Mouse (Mus musculus): ENCODE measurements around the gene Fam189a1. TPM values are rescaled to one million over a fixed set of nuclear protein-coding genes. Genes with fewer than 3 reads are reported as not detected.

The Fam189a1 gene
- total and polyA plus RNA-seq, 3 experiments: not detected

DNA sequence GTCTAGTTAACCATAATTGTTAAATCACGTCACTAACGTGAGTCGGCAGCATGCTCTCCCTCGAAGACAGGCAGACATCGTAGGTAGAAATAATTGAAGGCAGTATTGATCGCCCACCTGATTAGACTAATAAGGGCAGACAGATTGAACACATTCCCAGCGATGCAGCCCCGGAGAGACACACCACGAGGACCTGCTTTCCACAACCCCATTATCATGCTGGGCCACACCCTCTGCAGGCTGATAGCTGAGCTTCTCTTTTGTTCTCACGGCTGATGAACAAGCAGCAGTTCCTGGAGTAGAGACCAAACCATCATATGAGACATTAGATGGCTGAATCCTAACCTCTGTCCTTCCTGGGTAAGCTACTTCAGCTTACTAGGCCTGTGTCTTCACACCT is 46.3 kb upstream of the Fam189a1 start:
- Histone ChIP-seq H3K4me1 (ENCODE audit: control insufficient read depth in 1 of 2, insufficient read depth in 2 of 2, low read length in 2 of 2) (no peaks in the 10 kb centered on the region), H3K4me3 (ENCODE audit: control insufficient read depth in 1 of 2, insufficient read depth in 1 of 2, low read depth in 2 of 2, low read length in 2 of 2) (no peak overlapping the region), H3K27ac (ENCODE audit: control insufficient read depth, low read depth, low read length) (no peak overlapping the region), H3K36me3 (ENCODE audit: control insufficient read depth in 1 of 2, insufficient read depth in 2 of 2, low read length in 2 of 2) (no peaks in the 10 kb centered on the region), H3K9me3 (replicated peaks; ENCODE audit: insufficient read depth, low read length) (no peaks in the 10 kb centered on the region), H3K27me3 (ENCODE audit: control insufficient read depth in 1 of 2, insufficient read depth in 2 of 2, low read length in 2 of 2) (no peaks in the 10 kb centered on the region), H3K79me2 (ENCODE audit: control insufficient read depth, insufficient read depth, low read length, poor library complexity) (no peaks in the 10 kb centered on the region), H3K9ac (ENCODE audit: control insufficient read depth, low read depth, low read length, poor library complexity, severe bottlenecking) (no peak overlapping the region)
- TF ChIP-seq SMC3 (IDR thresholded peaks at IDR 0.05; ENCODE audit: low read depth, low read length): no peak
- no peak for TF ChIP-seq JUND (IDR thresholded peaks at IDR 0.05; ENCODE audit: low read depth, low read length)
- TF ChIP-seq NRF1 (IDR thresholded peaks at IDR 0.05; ENCODE audit: insufficient read depth, low read depth, low read length, poor library complexity, severe bottlenecking): no peak
- TF ChIP-seq TBP (IDR thresholded peaks at IDR 0.05; ENCODE audit: low read depth, low read length): no peak
- TF ChIP-seq TAL1 (IDR thresholded peaks at IDR 0.05; ENCODE audit: low read length): no peak
- TF ChIP-seq POLR2A (IDR thresholded peaks at IDR 0.05; ENCODE audit: control insufficient read depth in 1 of 2, insufficient read depth in 1 of 2, low read depth in 1 of 2, low read length in 2 of 2, poor library complexity in 1 of 2): no peak
- TF ChIP-seq MEF2A (IDR thresholded peaks at IDR 0.05; ENCODE audit: extremely low read depth, insufficient replicate concordance, low read depth, low read length, poor library complexity, severe bottlenecking): no peak
- TF ChIP-seq ETS1 (IDR thresholded peaks at IDR 0.05; ENCODE audit: low read depth, low read length): no peak
- no peak for DNase-seq (ENCODE audit: low read depth, low spot score)

DNA sequence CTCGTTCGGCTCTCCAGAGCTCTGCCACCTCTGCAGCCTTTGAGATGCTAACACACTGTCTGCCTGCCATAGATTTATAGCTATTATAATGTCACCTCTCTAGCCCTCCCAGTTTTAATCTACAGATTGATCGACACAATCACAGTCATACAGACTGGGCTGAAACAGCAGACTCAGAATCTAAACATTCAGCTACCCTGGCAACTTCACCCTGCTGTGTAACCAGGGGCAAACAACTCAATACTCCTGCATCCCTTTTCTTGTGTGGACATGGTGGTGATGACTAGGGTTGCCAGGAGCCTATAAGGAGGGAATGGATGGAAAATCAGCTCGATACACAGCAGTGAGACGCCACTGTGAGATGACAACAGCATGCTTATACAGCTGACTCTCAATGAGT is 24.3 kb upstream of the Fam189a1 start:
- H3K27ac ChIP-seq (ENCODE audit: control insufficient read depth, low read depth, low read length): no peak overlapping the region
- H3K9me3 ChIP-seq (replicated peaks; ENCODE audit: insufficient read depth, low read length): no peaks in the 10 kb centered on the region
- no peaks in the 10 kb centered on the region for H3K79me2 ChIP-seq (ENCODE audit: control insufficient read depth, insufficient read depth, low read length, poor library complexity)
- H3K4me3 ChIP-seq (ENCODE audit: control insufficient read depth in 1 of 2, insufficient read depth in 1 of 2, low read depth in 2 of 2, low read length in 2 of 2): no peak overlapping the region
- no peak for DNase-seq (ENCODE audit: low read depth, low spot score)
- no peaks in the 10 kb centered on the region for H3K4me1 ChIP-seq (ENCODE audit: control insufficient read depth in 1 of 2, insufficient read depth in 2 of 2, low read length in 2 of 2)
- H3K9ac ChIP-seq (ENCODE audit: control insufficient read depth, low read depth, low read length, poor library complexity, severe bottlenecking): no peak overlapping the region
- H3K36me3 ChIP-seq (ENCODE audit: control insufficient read depth in 1 of 2, insufficient read depth in 2 of 2, low read length in 2 of 2): no peaks in the 10 kb centered on the region
- no peak for TF ChIP-seq MAX (IDR thresholded peaks at IDR 0.05; ENCODE audit: low read length)
- TF ChIP-seq NRF1 (IDR thresholded peaks at IDR 0.05; ENCODE audit: insufficient read depth, low read depth, low read length, poor library complexity, severe bottlenecking): no peak
- TF ChIP-seq SMC3 (IDR thresholded peaks at IDR 0.05; ENCODE audit: low read depth, low read length): no peak
- TF ChIP-seq E2F4 (IDR thresholded peaks at IDR 0.05; ENCODE audit: borderline replicate concordance, low read depth, low read length): no peak
- TF ChIP-seq MAFK (IDR thresholded peaks at IDR 0.05; ENCODE audit: borderline replicate concordance, low read depth, low read length): no peak
- TF ChIP-seq NELFE (IDR thresholded peaks at IDR 0.05; ENCODE audit: low read depth, low read length): no peak
- TF ChIP-seq POLR2AphosphoS2 (IDR thresholded peaks at IDR 0.05; ENCODE audit: low read length): no peak
- H3K27me3 ChIP-seq (ENCODE audit: control insufficient read depth in 1 of 2, insufficient read depth in 2 of 2, low read length in 2 of 2): no peaks in the 10 kb centered on the region

DNA sequence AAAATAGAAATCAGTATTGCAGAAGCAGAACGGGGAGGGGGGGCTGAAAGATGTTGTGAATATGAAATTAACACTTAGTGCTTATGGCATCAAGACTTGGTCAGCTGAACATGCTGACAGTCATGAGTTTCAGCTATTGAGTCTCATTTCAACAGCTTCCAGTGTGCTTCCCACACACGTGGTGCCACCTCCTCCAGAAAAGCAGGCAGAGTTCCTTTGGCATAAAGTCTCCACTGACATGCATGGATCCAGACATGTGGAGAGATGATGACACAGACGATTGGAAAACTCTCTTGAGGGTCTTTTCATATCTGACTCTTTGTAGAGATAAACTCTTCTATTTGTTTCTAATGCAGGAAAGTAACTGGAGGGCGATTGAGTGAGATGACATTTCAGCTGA is 14.4 kb upstream of the Fam189a1 start:
- Histone ChIP-seq H3K27me3 (ENCODE audit: control insufficient read depth in 1 of 2, insufficient read depth in 2 of 2, low read length in 2 of 2) (no peaks in the 10 kb centered on the region), H3K9ac (ENCODE audit: control insufficient read depth, low read depth, low read length, poor library complexity, severe bottlenecking) (no peak overlapping the region), H3K4me3 (ENCODE audit: control insufficient read depth in 1 of 2, insufficient read depth in 1 of 2, low read depth in 2 of 2, low read length in 2 of 2) (no peak overlapping the region), H3K9me3 (replicated peaks; ENCODE audit: insufficient read depth, low read length) (no peaks in the 10 kb centered on the region), H3K27ac (ENCODE audit: control insufficient read depth, low read depth, low read length) (no peak overlapping the region), H3K36me3 (ENCODE audit: control insufficient read depth in 1 of 2, insufficient read depth in 2 of 2, low read length in 2 of 2) (no peaks in the 10 kb centered on the region), H3K4me1 (ENCODE audit: control insufficient read depth in 1 of 2, insufficient read depth in 2 of 2, low read length in 2 of 2) (no peaks in the 10 kb centered on the region), H3K79me2 (ENCODE audit: control insufficient read depth, insufficient read depth, low read length, poor library complexity) (no peaks in the 10 kb centered on the region)
- TF ChIP-seq POLR2AphosphoS5 (IDR thresholded peaks at IDR 0.05; ENCODE audit: borderline replicate concordance, low read depth, low read length) (no peak), ZKSCAN1 (IDR thresholded peaks at IDR 0.05; ENCODE audit: low read depth, low read length) (no peak), NELFE (IDR thresholded peaks at IDR 0.05; ENCODE audit: low read depth, low read length) (no peak), CHD2 (IDR thresholded peaks at IDR 0.05; ENCODE audit: low read length) (no peak), UBTF (IDR thresholded peaks at IDR 0.05; ENCODE audit: borderline replicate concordance, insufficient read depth, low read depth, low read length) (no peak), MAFK (IDR thresholded peaks at IDR 0.05; ENCODE audit: borderline replicate concordance, low read depth, low read length) (no peak), ZC3H11A (IDR thresholded peaks at IDR 0.05; ENCODE audit: low read depth, low read length) (no peak), E2F4 (IDR thresholded peaks at IDR 0.05; ENCODE audit: borderline replicate concordance, low read depth, low read length) (no peak), MAZ (IDR thresholded peaks at IDR 0.05; ENCODE audit: low read depth, low read length) (no peak), USF2 (IDR thresholded peaks at IDR 0.05; ENCODE audit: borderline replicate concordance in 1 of 2, insufficient read depth in 1 of 2, low read depth in 1 of 2, low read length in 2 of 2) (no peak), GABPA (IDR thresholded peaks at IDR 0.05; ENCODE audit: low read depth, low read length) (no peak), SMC3 (IDR thresholded peaks at IDR 0.05; ENCODE audit: low read depth, low read length) (no peak), KAT2A (conservative IDR thresholded peaks at IDR 0.05; ENCODE audit: low read depth, low read length) (no peak), MEF2A (IDR thresholded peaks at IDR 0.05; ENCODE audit: extremely low read depth, insufficient replicate concordance, low read depth, low read length, poor library complexity, severe bottlenecking) (no peak), RCOR1 (IDR thresholded peaks at IDR 0.05; ENCODE audit: low read depth, low read length) (no peak)
- DNase-seq (ENCODE audit: low read depth, low spot score): no peak
